Mouse (Mus musculus) midbrain, embryonic 12.5 days (tissue): ENCODE measurements around the gene Amdhd2. TPM values are rescaled to one million over a fixed set of nuclear protein-coding genes. Genes with fewer than 3 reads are reported as not detected.

Source experiments
- ATAC-seq: fragments of 200-750 bp; cut with Nextera tagmentation; 2 replicates; pipeline ENCODE4 v1.8.0; 2017; ENCODE audit warnings: low read depth, moderate TSS enrichment, moderate library complexity; ENCODE audit not compliant: low FRiP score
- H3K27ac ChIP-seq: fragments of 300-500 bp; sonication (generic); replicated peaks from 2 replicates; pipeline ENCODE4 v1.5.1; 2016; ENCODE audit warnings: mild to moderate bottlenecking
- H3K27me3 ChIP-seq: fragments of 300-500 bp; sonication (generic); 2 replicates; pipeline ENCODE4 v1.6.1; 2016; ENCODE audit warnings: mild to moderate bottlenecking
- H3K36me3 ChIP-seq: fragments of 300-500 bp; sonication (generic); 2 replicates; pipeline ENCODE4 v1.6.1; 2016
- H3K4me1 ChIP-seq: fragments of 300-500 bp; sonication (generic); 2 replicates; pipeline ENCODE4 v1.6.1; 2016
- H3K4me2 ChIP-seq: fragments of 300-500 bp; sonication (generic); replicated peaks from 2 replicates; pipeline ENCODE4 v1.6.1; 2016; ENCODE audit warnings: mild to moderate bottlenecking, moderate library complexity
- H3K4me3 ChIP-seq: fragments of 300-500 bp; sonication (generic); 2 replicates; pipeline ENCODE4 v1.5.1; 2016; ENCODE audit warnings: mild to moderate bottlenecking
- H3K9ac ChIP-seq: fragments of 300-500 bp; sonication (generic); replicated peaks from 2 replicates; pipeline ENCODE4 v1.6.1; 2016; ENCODE audit warnings: mild to moderate bottlenecking, moderate library complexity
- H3K9me3 ChIP-seq: fragments of 300-500 bp; sonication (generic); 2 replicates; pipeline ENCODE4 v1.6.1; 2016; ENCODE audit warnings: mild to moderate bottlenecking
- WGBS: fragments of 180-500 bp; shearing (Covaris S2); methylation state at CpG from one replicate; pipeline ENCODE4 v1.1.7; 2016; 5-methylcytosine and 5-hydroxymethylcytosine counted together
- polyA plus RNA-seq: library from polyadenylated mRNA; unstranded; fragments of >200 nt; fragmentation: Nextera tagmentation; extraction: Ambion mirVana; gene quantifications from 2 replicates; pipeline ENCODE4 v1.2.1, GENCODE M21; 2016

Amdhd2 gene
- 31.5 and 32.9 TPM in 2 replicates for polyA plus RNA-seq

DNA sequence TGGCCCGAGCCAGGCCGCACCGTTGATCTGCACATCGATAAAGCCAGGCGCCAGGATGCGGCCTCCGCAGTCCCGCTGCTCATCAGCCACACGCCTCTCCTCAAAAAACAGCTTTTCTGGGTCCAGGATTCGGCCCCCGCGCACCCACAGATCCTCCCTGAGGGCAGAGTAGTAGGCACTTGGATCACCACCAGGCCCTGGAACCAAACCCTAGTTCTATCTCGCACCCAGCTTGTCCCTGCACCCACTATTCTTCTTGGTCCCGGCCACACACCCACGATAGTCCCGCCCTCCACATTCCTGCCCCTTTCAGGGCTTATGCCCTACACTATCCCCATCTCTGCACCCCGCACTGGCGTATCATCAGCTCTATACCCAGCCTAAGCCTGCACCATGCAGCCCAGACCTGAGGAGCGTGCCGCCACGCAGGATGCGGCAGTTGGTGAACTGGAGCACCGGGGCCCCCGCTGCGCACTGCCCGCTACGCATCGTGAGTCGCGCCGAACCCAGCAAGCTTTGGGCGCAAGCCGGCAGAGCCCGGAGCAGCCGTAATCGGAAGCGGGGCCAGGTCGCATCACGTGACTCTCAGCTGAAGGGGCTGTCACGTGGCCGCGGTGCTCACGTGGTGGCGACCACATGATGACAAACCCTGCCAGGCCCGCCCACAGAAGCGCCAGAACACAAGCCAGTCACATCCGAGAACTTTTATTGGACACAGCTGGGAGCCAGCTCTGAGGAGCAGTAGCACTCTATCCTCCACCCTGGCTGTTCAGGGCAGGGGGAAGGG, at the start of gene Amdhd2:
Gene Amdhd2, minus strand, starts transcription at position 591 of the 787 bp plus-strand sequence.
- Histone ChIP-seq H3K36me3 (peaks cover 20% of the 10 kb centered on the region), H3K9ac (peak within 1 kb of the TSS; percentile 80), H3K4me3 (peak within 1 kb of the TSS; percentile 77), H3K27ac (peak within 1 kb of the TSS; percentile 84), H3K4me2 (peak within 1 kb of the TSS; percentile 98), H3K27me3 (no peaks in the 10 kb centered on the region), H3K4me1 (peaks cover 26% of the 10 kb centered on the region), H3K9me3 (no peaks in the 10 kb centered on the region)
- ATAC-seq = peak; percentile 92
- 1% methylated on average over 47 of the region's 47 CpGs for WGBS

- no peak overlapping the region for H3K9ac ChIP-seq
- no peak for ATAC-seq
- peaks cover 35% of the 10 kb centered on the region for H3K27me3 ChIP-seq
- no peak overlapping the region for H3K4me3 ChIP-seq
- H3K9me3 ChIP-seq = no peaks in the 10 kb centered on the region
- H3K36me3 ChIP-seq = peaks cover 38% of the 10 kb centered on the region
- no peak overlapping the region for H3K27ac ChIP-seq
- H3K4me1 ChIP-seq = peaks cover 43% of the 10 kb centered on the region
- no peak overlapping the region for H3K4me2 ChIP-seq
- WGBS = 78% methylated on average over 6 of the region's 6 CpGs
These were observed 49.6 kb upstream of the Amdhd2 start for GRCm38 (mm10) chr17:24213186-24213585.

- H3K4me1 ChIP-seq = peaks cover 49% of the 10 kb centered on the region
- H3K4me2 ChIP-seq = peak overlapping the region; percentile 85
- H3K4me3 ChIP-seq = peak overlapping the region; percentile 50
- H3K9ac ChIP-seq = no peak overlapping the region; the same call in 1 of the 2 replicates
- H3K27me3 ChIP-seq = peaks cover 42% of the 10 kb centered on the region
- ATAC-seq = no peak
- no peaks in the 10 kb centered on the region for H3K9me3 ChIP-seq
- no peak overlapping the region for H3K27ac ChIP-seq
- peaks cover 31% of the 10 kb centered on the region for H3K36me3 ChIP-seq
- 23% methylated on average over 5 of the region's 5 CpGs for WGBS
These were observed 49.0 kb upstream of the Amdhd2 start for GRCm38 (mm10) chr17:24212441-24213018.

GRCm38 (mm10) chr17:24211631-24212440, 48.3 kb upstream of the Amdhd2 start:
- no peaks in the 10 kb centered on the region for H3K9me3 ChIP-seq
- H3K4me1 ChIP-seq = peaks cover 56% of the 10 kb centered on the region
- H3K9ac ChIP-seq = peak overlapping the region; percentile 77
- peak; percentile 29 for ATAC-seq
- peaks cover 25% of the 10 kb centered on the region for H3K36me3 ChIP-seq
- 2% methylated on average over 37 of the region's 37 CpGs for WGBS
- peak overlapping the region; percentile 67 for H3K27ac ChIP-seq
- H3K4me3 ChIP-seq = peak overlapping the region; percentile 50
- peaks cover 49% of the 10 kb centered on the region for H3K27me3 ChIP-seq
- peak overlapping the region; percentile 85 for H3K4me2 ChIP-seq

DNA sequence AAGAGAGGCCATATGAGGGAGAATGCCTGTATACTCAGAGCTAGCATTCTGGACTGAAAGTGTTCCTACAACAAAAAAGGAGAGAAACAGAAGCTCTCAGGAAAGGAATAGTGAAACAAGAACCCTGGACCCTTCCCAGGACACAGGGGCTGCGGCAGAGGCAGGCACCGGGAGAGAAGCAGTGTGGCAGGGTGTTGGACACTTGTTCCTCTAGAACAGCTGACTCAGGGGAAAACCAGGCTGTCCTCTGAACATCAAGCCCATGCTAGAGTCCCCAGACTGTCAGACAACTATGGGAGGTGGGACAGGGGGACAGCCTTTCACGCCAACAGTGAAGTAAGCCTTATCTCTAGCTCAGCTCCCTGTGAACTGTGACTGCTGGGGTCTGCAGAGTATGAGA, 47.0 kb upstream of the Amdhd2 start:
- ATAC-seq = no peak
- Histone ChIP-seq H3K9me3 (no peaks in the 10 kb centered on the region), H3K4me2 (peak overlapping the region; percentile 85; the same call in 1 of the 2 replicates), H3K27ac (peak overlapping the region; percentile 67), H3K27me3 (peaks cover 60% of the 10 kb centered on the region), H3K36me3 (peaks cover 13% of the 10 kb centered on the region), H3K4me1 (peaks cover 68% of the 10 kb centered on the region), H3K9ac (no peak overlapping the region), H3K4me3 (no peak overlapping the region)
- WGBS = 86% methylated on average over 3 of the region's 3 CpGs

- Histone ChIP-seq H3K9ac (peak overlapping the region; percentile 79; the same call in 1 of the 2 replicates), H3K36me3 (peaks cover 5% of the 10 kb centered on the region), H3K4me1 (peaks cover 73% of the 10 kb centered on the region), H3K4me2 (peak overlapping the region; percentile 91), H3K4me3 (peak overlapping the region; percentile 52; the same call in 1 of the 2 replicates), H3K27me3 (peaks cover 60% of the 10 kb centered on the region), H3K9me3 (no peaks in the 10 kb centered on the region), H3K27ac (0 out of 2 replicates have a peak overlapping the region, but pooled peaks have one; percentile 76)
- WGBS = 56% methylated on average over 3 of the region's 3 CpGs
- ATAC-seq = no peak
These were observed 46.3 kb upstream of the Amdhd2 start for GRCm38 (mm10) chr17:24209916-24210240.

DNA sequence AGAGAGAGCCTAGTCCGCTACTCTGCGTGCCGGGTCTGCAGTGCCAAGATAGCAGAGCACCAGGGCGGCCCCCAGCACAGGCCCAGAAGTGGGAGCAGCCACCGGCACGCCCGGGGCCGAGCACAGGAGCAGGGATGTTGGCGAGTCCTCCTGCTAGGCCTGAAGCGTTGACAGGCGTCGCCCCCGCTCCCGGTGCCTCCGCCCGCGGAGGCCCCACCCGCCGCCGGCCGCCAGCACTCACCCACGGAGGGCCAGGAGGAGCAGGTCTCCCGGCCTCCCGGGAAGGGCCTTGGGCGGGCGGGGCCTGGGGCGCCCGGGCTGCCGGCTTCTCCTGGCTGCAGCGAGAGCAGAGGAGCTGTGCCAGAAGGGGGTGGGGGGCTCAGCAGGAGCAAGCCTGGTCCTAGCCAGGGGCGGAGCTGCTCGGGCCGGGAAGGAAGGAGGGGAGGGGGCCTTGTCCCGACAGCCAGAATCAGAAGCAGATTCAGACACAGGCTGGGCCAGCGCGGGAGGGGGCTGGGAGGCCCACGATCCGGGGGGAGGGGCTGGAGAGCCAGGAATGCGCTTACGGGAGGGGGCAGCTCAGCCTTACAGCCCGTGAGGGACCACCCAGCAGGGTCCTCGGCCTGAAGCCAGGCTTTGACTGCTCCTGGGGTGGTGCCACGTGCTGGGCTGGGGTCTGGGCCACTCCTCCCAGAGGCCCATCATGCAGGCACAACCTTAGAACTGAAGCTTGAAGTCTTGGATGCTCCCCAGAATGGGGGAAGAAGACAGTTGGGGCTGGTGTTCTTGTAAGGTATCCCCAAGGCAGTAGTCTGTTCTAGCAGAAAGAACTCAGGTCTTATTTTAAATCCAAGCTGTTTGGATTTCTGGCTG, 45.7 kb upstream of the Amdhd2 start, which contains the start of gene Ntn3:
Gene Ntn3, minus strand, starts transcription at position 489 of the 873 bp plus-strand sequence.
- peaks cover 60% of the 10 kb centered on the region for H3K27me3 ChIP-seq
- peak within 1 kb of the TSS; percentile 91 for H3K4me2 ChIP-seq
- H3K9me3 ChIP-seq = no peaks in the 10 kb centered on the region
- peaks cover 79% of the 10 kb centered on the region for H3K4me1 ChIP-seq
- H3K9ac ChIP-seq = peak within 1 kb of the TSS; percentile 79
- H3K36me3 ChIP-seq = no peaks in the 10 kb centered on the region
- peak within 1 kb of the TSS; percentile 76 for H3K27ac ChIP-seq
- peak within 1 kb of the TSS; percentile 52 for H3K4me3 ChIP-seq
- WGBS = 1% methylated on average over 30 of the region's 43 CpGs
- peak; percentile 52 for ATAC-seq

- 2% methylated on average over 29 of the region's 29 CpGs for WGBS
- Histone ChIP-seq H3K4me3 (peak overlapping the region; percentile 52), H3K4me1 (peaks cover 85% of the 10 kb centered on the region), H3K4me2 (peak overlapping the region; percentile 91), H3K27ac (peak overlapping the region; percentile 76), H3K9me3 (no peaks in the 10 kb centered on the region), H3K27me3 (peaks cover 60% of the 10 kb centered on the region), H3K36me3 (no peaks in the 10 kb centered on the region), H3K9ac (peak overlapping the region; percentile 79)
- no peak for ATAC-seq
These were observed 45.1 kb upstream of the Amdhd2 start for GRCm38 (mm10) chr17:24208641-24209042.

- no peak for ATAC-seq
- Histone ChIP-seq H3K36me3 (no peaks in the 10 kb centered on the region), H3K27me3 (peaks cover 58% of the 10 kb centered on the region), H3K9ac (peak overlapping the region; percentile 79; the same call in 1 of the 2 replicates), H3K4me2 (peak overlapping the region; percentile 91), H3K4me1 (peaks cover 90% of the 10 kb centered on the region), H3K27ac (no peak overlapping the region; the same call in 1 of the 2 replicates), H3K4me3 (peak overlapping the region; percentile 52), H3K9me3 (no peaks in the 10 kb centered on the region)
- 59% methylated on average over 34 of the region's 34 CpGs for WGBS
These were observed 44.4 kb upstream of the Amdhd2 start for GRCm38 (mm10) chr17:24207768-24208640.
